Mouse (Mus musculus): ENCODE measurements at regions not wholly inside any gene's neighbourhood (a gene's known extent, or its start where the extent isn't known, plus 50 kb on each side); places are given as distances from the start of the nearest gene placed in this dataset.
"Not testable (repeated sequence)": the region's sequence is repeated elsewhere in the genome, so short reads cannot be mapped to it uniquely, and the experiment has no call there.

DNA sequence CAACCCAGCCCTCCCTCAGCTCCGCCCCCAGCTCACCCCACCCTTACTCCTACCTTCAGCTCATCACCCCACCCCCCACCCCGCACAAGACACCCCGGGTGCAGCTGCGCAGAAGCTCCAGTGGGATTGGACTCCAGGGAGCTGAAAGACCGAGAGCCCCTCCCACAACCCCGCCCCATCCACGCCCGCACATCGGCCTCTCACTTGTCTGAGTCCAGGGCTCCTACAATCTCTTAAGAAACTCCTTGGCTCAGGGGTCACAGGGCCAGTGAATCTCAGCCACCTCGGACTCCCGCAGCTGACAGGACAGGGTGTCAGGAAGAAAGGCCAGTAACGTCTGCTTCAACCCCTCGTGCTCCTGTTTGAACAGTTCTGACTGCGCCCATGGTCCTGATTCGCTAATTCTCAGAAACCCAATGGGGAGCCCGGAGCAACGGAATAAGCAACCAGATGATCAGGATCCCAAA, 120.7 kb downstream of the Map1s start:
- peak; percentile 25 to 37 for DNase-seq

DNA sequence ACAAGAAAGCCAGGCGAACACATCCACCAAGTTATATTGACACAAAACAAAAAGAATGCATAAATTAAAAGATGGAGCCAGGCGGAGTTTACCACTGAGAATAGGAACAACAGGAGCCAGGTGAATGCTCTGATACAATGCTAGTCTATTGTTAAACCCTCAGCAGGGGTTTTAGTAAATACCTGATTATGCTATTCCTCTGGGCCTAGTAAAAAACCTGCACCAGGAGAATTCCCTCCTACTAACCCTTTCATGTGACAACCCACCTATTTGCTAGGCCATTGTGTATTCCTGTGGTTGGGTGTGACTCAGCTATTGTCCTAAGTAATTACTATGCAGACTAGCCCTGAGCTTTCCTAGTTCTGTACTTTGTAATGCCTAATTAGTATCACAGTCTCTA, 122.8 kb downstream of the Map1s start:
- not testable (repeated sequence) for DNase-seq
